Mouse (Mus musculus) forebrain, embryonic 11.5 days (tissue): ENCODE measurements at regions not wholly inside any gene's neighbourhood (a gene's known extent, or its start where the extent isn't known, plus 50 kb on each side); places are given as distances from the start of the nearest gene placed in this dataset.

Experiments
- ATAC-seq: fragments of 200-750 bp; cut with Nextera tagmentation; replicated peaks from 2 replicates; pipeline ENCODE4 v1.8.0; 2017; ENCODE audit warnings: moderate TSS enrichment; ENCODE audit not compliant: low FRiP score
- DNase-seq: peaks from one replicate; pipeline ENCODE4 v3.0.0-alpha.2; 2017; ENCODE audit warnings: low spot score
- H3K27ac ChIP-seq: fragments of 300-500 bp; sonication (generic); 2 replicates; pipeline ENCODE4 v1.5.1; 2014; ENCODE audit warnings: low read depth, low read length
- H3K27me3 ChIP-seq: fragments of 300-500 bp; sonication (generic); 2 replicates; pipeline ENCODE4 v1.6.1; 2014; ENCODE audit warnings: mild to moderate bottlenecking, low read length, mixed read lengths; ENCODE audit not compliant: control insufficient read depth, insufficient read depth
- H3K36me3 ChIP-seq: fragments of 300-500 bp; sonication (generic); 2 replicates; pipeline ENCODE4 v1.6.1; 2014; ENCODE audit warnings: mild to moderate bottlenecking, low read length, moderate library complexity, mixed read lengths; ENCODE audit not compliant: control insufficient read depth, insufficient read depth
- H3K4me1 ChIP-seq: fragments of 300-500 bp; sonication (generic); replicated peaks from 2 replicates; pipeline ENCODE4 v1.6.1; 2014; ENCODE audit warnings: low read length, mixed read lengths; ENCODE audit not compliant: control insufficient read depth, insufficient read depth
- H3K4me2 ChIP-seq: fragments of 300-500 bp; sonication (generic); 2 replicates; pipeline ENCODE4 v1.6.1; 2014; ENCODE audit warnings: low read depth, mild to moderate bottlenecking, low read length, moderate library complexity, mixed read lengths; ENCODE audit not compliant: severe bottlenecking
- H3K4me3 ChIP-seq: fragments of 300-500 bp; sonication (generic); 2 replicates; pipeline ENCODE4 v1.5.1; 2014; ENCODE audit warnings: low read depth, low read length
- H3K9ac ChIP-seq: fragments of 300-500 bp; sonication (generic); 2 replicates; pipeline ENCODE4 v1.6.1; 2014; ENCODE audit warnings: low read length
- H3K9me3 ChIP-seq: fragments of 300-500 bp; sonication (generic); 2 replicates; pipeline ENCODE4 v1.6.1; 2016; ENCODE audit warnings: low read length, mixed read lengths; ENCODE audit not compliant: control insufficient read depth
- WGBS: fragments of 180-500 bp; shearing (Covaris S2); extraction: QIAGEN DNeasy Blood & Tissue Kit; methylation state at CpG from one replicate; pipeline ENCODE4 v1.1.7; 2014; 5-methylcytosine and 5-hydroxymethylcytosine counted together

DNA sequence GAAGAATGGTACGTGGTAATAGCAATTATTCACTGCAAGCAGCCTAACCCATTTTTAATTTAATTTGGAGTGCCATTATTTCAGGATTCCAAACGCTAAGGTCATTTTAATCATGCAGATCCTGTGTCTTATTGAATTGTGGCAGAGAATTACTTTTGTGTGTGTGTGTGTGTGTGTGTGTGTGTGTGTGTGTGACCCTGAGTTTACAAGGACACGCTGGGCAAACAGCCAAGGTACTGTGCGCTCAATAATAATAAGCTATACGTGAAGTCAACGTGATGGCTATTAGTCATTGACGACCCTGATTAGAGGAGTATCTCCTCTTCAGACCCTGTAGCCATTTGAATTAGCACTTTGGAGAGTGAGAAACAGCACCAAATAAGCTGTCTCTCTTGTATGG is 144.1 kb downstream of the Klf7 start:
- H3K9me3 ChIP-seq: no peaks in the 10 kb centered on the region
- no peak overlapping the region for H3K27ac ChIP-seq
- H3K36me3 ChIP-seq: no peaks in the 10 kb centered on the region
- 46% methylated on average over 7 of the region's 7 CpGs for WGBS
- ATAC-seq: no peak
- DNase-seq: peak; percentile 53
- H3K4me1 ChIP-seq: peaks cover 8% of the 10 kb centered on the region; the same call in 1 of the 2 replicates
- no peaks in the 10 kb centered on the region for H3K27me3 ChIP-seq
- no peak overlapping the region for H3K4me2 ChIP-seq
- H3K9ac ChIP-seq: no peak overlapping the region
- H3K4me3 ChIP-seq: no peak overlapping the region

DNA sequence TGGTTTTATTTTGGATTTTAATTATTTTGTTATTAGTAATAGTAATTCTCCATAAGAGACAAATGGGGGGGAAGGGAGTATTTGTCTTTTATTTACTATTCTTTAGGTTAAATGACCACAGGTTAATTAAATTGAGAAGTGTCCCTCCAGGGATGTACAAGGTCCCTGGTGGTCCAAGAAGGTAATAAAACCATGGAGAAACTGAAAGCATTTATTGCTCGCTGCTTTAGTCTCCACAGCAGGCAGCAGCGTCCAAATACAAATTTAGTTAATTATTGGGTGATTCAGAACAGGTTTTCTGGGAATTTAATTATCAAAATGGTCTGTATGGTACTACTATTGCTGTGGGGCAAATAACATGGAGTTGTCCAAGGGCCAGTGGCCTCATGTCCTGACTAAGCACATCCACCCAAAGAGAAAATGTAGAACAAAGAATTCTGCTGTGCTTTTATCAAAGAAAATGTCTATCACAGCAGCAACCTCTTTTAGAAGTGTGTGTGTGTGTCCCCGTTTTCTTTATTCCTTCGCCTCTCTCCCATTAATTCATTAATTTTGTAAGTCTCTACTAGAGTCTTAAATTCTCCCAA is 144.7 kb downstream of the Klf7 start:
- H3K9ac ChIP-seq: no peak overlapping the region
- ATAC-seq (peak; percentile 61), DNase-seq (no peak)
- WGBS: 38% methylated on average over 4 of the region's 4 CpGs
- H3K36me3 ChIP-seq: no peaks in the 10 kb centered on the region
- H3K9me3 ChIP-seq: no peaks in the 10 kb centered on the region
- peaks cover 8% of the 10 kb centered on the region; the same call in 1 of the 2 replicates for H3K4me1 ChIP-seq
- H3K4me2 ChIP-seq: no peak overlapping the region
- no peak overlapping the region for H3K4me3 ChIP-seq
- no peaks in the 10 kb centered on the region for H3K27me3 ChIP-seq
- no peak overlapping the region for H3K27ac ChIP-seq

- ATAC-seq (0 out of 2 replicates have a peak, but pooled peaks have one; percentile 24), DNase-seq (no peak)
- Histone ChIP-seq H3K4me3 (no peak overlapping the region), H3K4me2 (no peak overlapping the region), H3K9ac (no peak overlapping the region), H3K27me3 (no peaks in the 10 kb centered on the region), H3K36me3 (no peaks in the 10 kb centered on the region), H3K27ac (no peak overlapping the region), H3K4me1 (peaks cover 8% of the 10 kb centered on the region; the same call in 1 of the 2 replicates), H3K9me3 (no peaks in the 10 kb centered on the region)
- 64% methylated on average over 4 of the region's 4 CpGs for WGBS
These were observed 145.2 kb downstream of the Klf7 start for GRCm38 (mm10) chr1:63976862-63977261.

- Histone ChIP-seq H3K4me1 (no peaks in the 10 kb centered on the region), H3K36me3 (no peaks in the 10 kb centered on the region), H3K9ac (no peak overlapping the region), H3K27ac (no peak overlapping the region), H3K27me3 (no peaks in the 10 kb centered on the region), H3K4me2 (no peak overlapping the region), H3K9me3 (no peaks in the 10 kb centered on the region), H3K4me3 (no peak overlapping the region)
- DNase-seq (no peak), ATAC-seq (no peak)
- WGBS: 89% methylated on average over 11 of the region's 11 CpGs
These were observed 154.2 kb downstream of the Klf7 start for GRCm38 (mm10) chr1:63967849-63968248.

DNA sequence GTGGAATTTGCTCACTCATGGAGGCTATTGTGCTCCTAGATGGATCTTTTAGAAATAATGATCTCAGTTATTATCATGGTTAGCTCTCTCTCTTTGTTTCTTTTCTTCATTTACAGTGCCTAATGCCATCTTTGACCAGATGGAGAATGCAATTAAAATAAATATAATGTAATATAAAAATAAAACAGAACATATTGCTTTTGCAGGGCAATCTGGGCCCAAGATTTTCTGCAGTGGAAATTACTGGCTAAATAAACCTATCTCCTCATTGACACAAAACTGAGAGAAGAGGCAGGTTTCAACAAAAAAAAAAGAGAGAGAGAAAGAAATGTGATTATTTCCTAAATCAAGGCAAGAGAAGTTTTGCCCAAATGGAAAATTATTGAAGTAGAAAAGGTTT is 156.6 kb downstream of the Klf7 start:
- ATAC-seq: no peak

DNA sequence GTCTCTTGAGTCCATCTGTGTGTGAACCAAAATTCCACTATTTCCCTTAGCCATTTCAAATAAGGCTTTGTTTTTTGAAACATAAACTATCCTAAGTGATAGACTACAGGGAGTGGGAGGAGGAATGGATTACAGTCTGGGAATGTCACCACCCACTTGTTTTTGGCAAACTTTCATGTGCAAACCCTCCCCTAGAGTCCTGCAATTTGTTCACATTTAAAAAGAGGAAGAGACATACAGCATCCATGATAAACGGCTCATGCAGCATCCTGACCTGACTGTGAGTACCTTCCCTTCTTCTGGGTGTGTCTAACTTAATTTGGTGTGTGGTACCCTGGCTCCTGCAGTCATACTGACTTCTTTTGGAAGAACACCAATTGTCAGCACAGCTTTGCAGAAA is 157.6 kb downstream of the Klf7 start:
- no peak overlapping the region for H3K9ac ChIP-seq
- ATAC-seq (no peak), DNase-seq (no peak)
- no peaks in the 10 kb centered on the region for H3K36me3 ChIP-seq
- no peak overlapping the region for H3K4me2 ChIP-seq
- no peaks in the 10 kb centered on the region for H3K27me3 ChIP-seq
- no peak overlapping the region for H3K27ac ChIP-seq
- 72% methylated on average over 1 of the region's 1 CpGs for WGBS
- H3K4me3 ChIP-seq: no peak overlapping the region
- H3K4me1 ChIP-seq: no peaks in the 10 kb centered on the region
- no peaks in the 10 kb centered on the region for H3K9me3 ChIP-seq

More for the DNA sequence above, 156.6 kb downstream of the Klf7 start:
- Histone ChIP-seq H3K9ac (no peak overlapping the region), H3K4me2 (no peak overlapping the region), H3K27me3 (no peaks in the 10 kb centered on the region), H3K27ac (no peak overlapping the region), H3K36me3 (no peaks in the 10 kb centered on the region), H3K4me1 (no peaks in the 10 kb centered on the region), H3K9me3 (no peaks in the 10 kb centered on the region), H3K4me3 (no peak overlapping the region)
- DNase-seq: no peak

DNA sequence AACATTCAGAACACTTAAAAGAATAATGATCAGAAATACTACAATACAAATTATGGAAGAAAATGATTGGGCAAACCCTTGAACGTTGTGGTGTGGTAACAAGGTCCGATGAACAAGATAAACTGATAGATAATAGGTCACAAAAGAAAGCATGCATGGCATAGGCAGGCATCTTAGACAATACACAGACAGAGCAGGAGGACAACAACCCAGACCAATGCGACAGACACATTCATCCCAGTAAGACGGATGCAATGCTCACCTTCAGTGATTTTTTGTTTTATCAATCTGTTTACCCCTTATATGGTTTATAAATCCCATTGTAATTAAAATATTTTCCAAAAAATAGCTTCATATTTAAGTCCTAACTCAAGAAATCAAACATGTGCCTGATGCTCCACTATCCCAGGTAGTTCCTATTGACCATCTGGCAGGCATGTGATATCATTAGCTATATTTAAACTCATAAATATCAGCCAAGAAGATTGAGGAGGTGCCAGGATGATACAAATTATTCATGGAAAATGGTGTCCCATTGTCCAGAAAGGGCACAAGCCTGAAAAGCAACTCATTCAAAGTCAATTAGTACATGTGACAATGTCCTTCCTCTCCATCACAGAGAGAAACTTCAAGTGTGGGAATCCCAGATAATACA is 166.3 kb downstream of the Klf7 start:
- Histone ChIP-seq H3K9me3 (no peaks in the 10 kb centered on the region), H3K36me3 (no peaks in the 10 kb centered on the region), H3K4me1 (no peaks in the 10 kb centered on the region; the same call in 1 of the 2 replicates), H3K27ac (no peak overlapping the region), H3K4me2 (no peak overlapping the region), H3K27me3 (no peaks in the 10 kb centered on the region), H3K9ac (no peak overlapping the region), H3K4me3 (no peak overlapping the region)
- 94% methylated on average over 4 of the region's 4 CpGs for WGBS
- no peak for DNase-seq
- ATAC-seq: no peak

DNA sequence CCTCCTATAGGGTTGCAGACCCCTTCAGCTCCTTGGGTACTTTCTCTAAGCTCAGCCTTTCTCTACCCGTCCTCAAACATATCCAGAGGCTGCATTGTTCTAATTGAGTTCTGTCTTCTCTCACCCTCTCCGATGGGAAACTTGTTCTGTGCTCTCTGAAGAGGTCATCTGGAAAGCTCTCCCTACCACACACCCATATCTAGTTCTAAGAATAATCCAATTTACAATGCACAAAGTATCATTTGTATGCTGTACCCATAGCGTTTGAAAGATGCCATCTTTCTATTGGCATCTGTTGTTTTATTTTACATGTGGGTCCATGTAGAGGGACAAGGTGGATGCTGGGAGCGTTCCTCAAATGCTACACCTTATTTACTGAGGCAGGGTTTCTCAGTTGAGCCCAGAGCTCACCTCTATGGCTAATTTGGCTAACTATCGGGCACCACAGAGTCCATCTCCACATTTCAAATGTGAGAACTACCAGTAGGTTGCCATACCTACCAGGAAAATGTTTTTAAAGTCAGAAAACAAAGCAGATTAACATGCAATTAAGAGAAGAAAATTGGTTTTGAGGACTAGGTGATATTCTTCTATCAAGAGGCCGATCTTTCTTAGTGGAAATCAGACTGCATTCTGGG is 167.1 kb downstream of the Klf7 start:
- DNase-seq: no peak
- WGBS: 93% methylated on average over 6 of the region's 6 CpGs
- no peaks in the 10 kb centered on the region for H3K36me3 ChIP-seq

More for the DNA sequence above, 167.1 kb downstream of the Klf7 start:
- Histone ChIP-seq H3K4me1 (no peaks in the 10 kb centered on the region; the same call in 1 of the 2 replicates), H3K4me2 (no peak overlapping the region), H3K27ac (no peak overlapping the region), H3K9me3 (no peaks in the 10 kb centered on the region), H3K9ac (no peak overlapping the region), H3K4me3 (no peak overlapping the region), H3K27me3 (no peaks in the 10 kb centered on the region)
- ATAC-seq: no peak
